Mouse (Mus musculus) ZHBTc4 (cell line): ENCODE measurements around the gene Hoxa10.

Experiments
- DNase-seq: peaks from one replicate; pipeline ENCODE4 v3.0.0-alpha.2; 2011; ENCODE audit warnings: low read depth, low spot score

Hoxa10 gene

DNA sequence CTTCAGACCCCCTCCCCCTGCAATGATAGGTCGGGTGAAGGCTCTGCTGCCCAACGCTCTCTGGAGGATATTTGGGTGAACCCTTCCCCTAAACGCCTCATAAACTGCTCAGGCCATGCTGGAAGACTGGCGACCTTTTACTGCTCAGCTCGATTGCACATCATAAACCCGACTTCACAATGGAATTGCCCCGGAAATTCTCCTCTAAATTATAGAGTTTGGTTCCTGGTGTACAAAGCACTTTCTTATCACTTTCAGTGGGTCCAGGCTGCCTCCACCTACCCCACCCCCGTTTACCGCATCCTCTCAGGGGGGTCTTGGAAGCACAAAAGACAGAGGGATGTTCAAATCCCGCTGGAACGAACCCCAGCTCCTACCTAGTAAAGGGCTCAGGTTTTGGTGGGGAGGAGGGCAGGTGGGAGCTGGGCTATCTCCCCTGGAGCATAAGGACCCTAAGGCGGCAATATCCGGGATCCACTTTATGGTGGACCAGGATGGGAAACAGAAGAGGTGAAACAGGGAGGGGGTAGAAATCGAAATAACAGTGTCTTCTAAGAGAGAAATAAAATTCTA, 21.9 kb downstream of the Hoxa10 start:
- no peak for DNase-seq

GRCm38 (mm10) chr6:52217895-52218642, 22.6 kb downstream of the Hoxa10 start:
- DNase-seq: peak; percentile 65

- peak; percentile 87 for DNase-seq
Measured at GRCm38 (mm10) chr6:52217459-52217768, 23.2 kb downstream of the Hoxa10 start.

GRCm38 (mm10) chr6:52216691-52217458, 23.8 kb downstream of the Hoxa10 start:
- peak; percentile 67 for DNase-seq

GRCm38 (mm10) chr6:52215771-52216535, 24.7 kb downstream of the Hoxa10 start:
- peak; percentile 66 for DNase-seq

GRCm38 (mm10) chr6:52215070-52215469, 25.6 kb downstream of the Hoxa10 start:
- peak; percentile 5 for DNase-seq

DNA sequence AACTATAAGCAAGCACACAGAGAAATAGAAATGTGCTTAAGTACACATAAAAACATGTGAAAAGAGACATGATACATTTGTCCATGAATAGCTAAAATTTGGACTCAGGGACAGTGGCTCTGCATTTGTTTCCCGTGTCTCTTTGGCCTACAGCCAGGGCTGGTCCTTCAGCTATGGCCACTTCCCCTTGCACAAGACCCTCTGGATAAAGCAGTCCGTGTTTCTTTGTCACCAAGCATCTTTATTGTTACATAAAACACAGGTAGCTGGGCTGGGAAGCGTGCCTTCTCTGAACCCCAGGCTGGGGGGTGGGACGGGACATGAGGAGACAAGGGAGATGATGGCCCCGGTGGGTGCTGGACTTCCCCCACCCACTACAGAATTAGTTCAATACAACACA, 26.4 kb downstream of the Hoxa10 start:
- no peak for DNase-seq

- peak; percentile 10 for DNase-seq
Measured at GRCm38 (mm10) chr6:52213119-52213986, 27.3 kb downstream of the Hoxa10 start, which contains the start of the genes Hoxa3 and Gm28308. Gene Hoxa3 (minus strand): TSS chr6:52213336. Gene Gm28308 (minus strand): TSS chr6:52213339.

DNA sequence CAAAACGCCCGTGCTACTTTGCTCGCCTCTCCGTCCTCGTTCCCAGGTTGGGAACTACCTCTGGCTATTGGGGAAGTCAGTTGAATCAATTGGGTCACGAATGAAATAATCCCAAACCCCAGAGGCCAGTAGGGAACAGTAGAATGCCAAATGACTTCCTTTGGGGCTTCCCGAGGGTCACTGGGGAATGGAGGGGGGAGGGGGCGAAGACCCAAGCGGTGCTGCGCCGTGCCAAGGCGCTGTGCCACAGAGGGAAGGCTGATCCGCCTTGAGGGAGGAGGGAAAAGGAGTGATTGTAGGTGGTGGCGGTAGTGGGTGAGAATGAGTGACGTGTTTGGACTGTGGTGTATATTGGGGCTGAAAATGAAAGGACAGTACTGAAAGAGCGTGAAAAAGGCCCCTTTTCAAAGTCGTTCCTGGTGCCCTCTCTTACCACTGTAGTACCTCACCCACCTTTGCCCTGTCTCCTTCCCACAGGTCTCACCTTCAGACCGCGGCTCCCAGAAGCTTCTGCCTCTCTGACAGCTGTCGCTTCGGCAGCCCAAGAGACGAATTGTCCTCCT, 28.0 kb downstream of the Hoxa10 start:
- DNase-seq: no peak

DNA sequence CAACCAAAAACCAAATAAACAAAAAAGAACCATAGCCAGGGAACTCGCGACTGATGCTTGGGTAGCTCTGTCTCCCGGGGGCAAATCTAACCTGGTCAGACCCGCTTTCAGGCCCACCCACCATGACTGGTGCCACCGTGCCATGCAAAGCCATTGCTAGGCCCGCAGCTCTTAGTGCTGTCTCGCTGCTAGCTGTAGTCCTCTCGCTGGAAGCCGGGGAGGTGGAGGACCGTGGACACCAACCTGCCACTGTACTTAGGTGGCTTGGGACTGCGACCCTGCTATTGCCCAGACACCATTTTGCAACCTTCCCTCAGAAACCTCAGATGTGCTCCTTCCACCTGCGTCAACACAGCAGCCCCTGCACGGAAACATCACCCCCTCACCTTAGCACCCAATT, 28.7 kb downstream of the Hoxa10 start:
- no peak for DNase-seq

GRCm38 (mm10) chr6:52211170-52211935, 29.3 kb downstream of the Hoxa10 start:
- peak; percentile 91 for DNase-seq

DNA sequence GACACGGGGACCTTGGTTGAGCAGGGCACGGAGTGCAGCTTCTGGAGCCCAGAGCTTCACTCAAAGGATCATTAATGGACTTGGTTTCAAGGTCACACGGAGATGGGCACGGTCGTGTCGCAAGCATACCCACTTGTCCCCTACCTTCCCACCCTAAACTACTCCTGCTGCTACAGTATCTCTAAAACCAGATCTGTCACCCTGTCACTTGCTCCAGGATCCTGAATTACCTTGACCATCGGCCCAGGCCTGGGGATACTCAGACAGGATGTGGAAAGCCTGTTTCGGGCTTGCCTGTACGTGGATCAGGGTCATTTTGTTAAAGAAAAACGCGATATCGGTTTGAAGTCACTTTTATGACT, 31.0 kb downstream of the Hoxa10 start:
- no peak for DNase-seq

GRCm38 (mm10) chr6:52208868-52209684, 31.6 kb downstream of the Hoxa10 start:
- peak; percentile 33 for DNase-seq

- peak; percentile 58 for DNase-seq
Measured at GRCm38 (mm10) chr6:52208072-52208867, 32.4 kb downstream of the Hoxa10 start, which contains the start of gene Hoxa6. Gene Hoxa6 (minus strand): TSS chr6:52208722.

GRCm38 (mm10) chr6:52207684-52207976, 33.0 kb downstream of the Hoxa10 start:
- DNase-seq: no peak

- peak; percentile 17 for DNase-seq
Measured at GRCm38 (mm10) chr6:52206882-52207683, 33.6 kb downstream of the Hoxa10 start.
